Mouse (Mus musculus) T-helper 2 cell (primary cell): ENCODE results near the gene Pan3.

Experiments used
- in situ Hi-C: fragments of 300-600 bp; cut with MboI, MseI; formaldehyde crosslinking; loops from one replicate; pipeline ENCODE4 v1.15.1; 2025; ENCODE audit warnings: high pct_unique_total_duplicates

Gene Pan3

GRCm38 (mm10) chr5:147477106-147477505 lies 47.1 kb downstream of the Pan3 start:
- in situ Hi-C loops: no loop called here

- in situ Hi-C loops: no loop called here
These were observed 49.4 kb downstream of the Pan3 start for GRCm38 (mm10) chr5:147479341-147479740.

GRCm38 (mm10) chr5:147484142-147484541 lies 54.2 kb downstream of the Pan3 start:
- in situ Hi-C loops: no loop called here

GRCm38 (mm10) chr5:147489226-147489625 lies 59.3 kb downstream of the Pan3 start:
- in situ Hi-C loops: no loop called here

- in situ Hi-C loops: no loop called here
These were observed 60.9 kb downstream of the Pan3 start for GRCm38 (mm10) chr5:147490907-147491306.

GRCm38 (mm10) chr5:147492511-147492910 lies 62.5 kb downstream of the Pan3 start:
- in situ Hi-C loops: no loop called here

GRCm38 (mm10) chr5:147493205-147493604 lies 63.2 kb downstream of the Pan3 start:
- in situ Hi-C loops: no loop called here

- in situ Hi-C loops: no loop called here
These were observed 63.7 kb downstream of the Pan3 start for GRCm38 (mm10) chr5:147493685-147494084.

- in situ Hi-C loops: no loop called here
These were observed 64.4 kb downstream of the Pan3 start for GRCm38 (mm10) chr5:147494388-147494787.

GRCm38 (mm10) chr5:147494791-147495376 lies 64.9 kb downstream of the Pan3 start:
- in situ Hi-C loops: no loop called here

GRCm38 (mm10) chr5:147495961-147496360 lies 66.0 kb downstream of the Pan3 start:
- in situ Hi-C loops: no loop called here

- in situ Hi-C loops: no loop called here
These were observed 67.0 kb downstream of the Pan3 start for GRCm38 (mm10) chr5:147496921-147497320.

GRCm38 (mm10) chr5:147497714-147498113 lies 67.8 kb downstream of the Pan3 start:
- in situ Hi-C loops: no loop called here

- in situ Hi-C loops: no loop called here
These were observed 71.6 kb downstream of the Pan3 start for GRCm38 (mm10) chr5:147501456-147501998.

GRCm38 (mm10) chr5:147502921-147503320 lies 73.0 kb downstream of the Pan3 start:
- in situ Hi-C loops: no loop called here

- in situ Hi-C loops: no loop called here
These were observed 81.4 kb downstream of the Pan3 start for GRCm38 (mm10) chr5:147511350-147511749.

GRCm38 (mm10) chr5:147527006-147527405 lies 97.0 kb downstream of the Pan3 start:
- in situ Hi-C loops: no loop called here

GRCm38 (mm10) chr5:147527788-147528187 lies 97.8 kb downstream of the Pan3 start:
- in situ Hi-C loops: no loop called here

- in situ Hi-C loops: no loop called here
These were observed 102.1 kb downstream of the Pan3 start for GRCm38 (mm10) chr5:147532031-147532430.

GRCm38 (mm10) chr5:147539409-147539808 lies 109.4 kb downstream of the Pan3 start:
- in situ Hi-C loops: no loop called here

- in situ Hi-C loops: no loop called here
These were observed 109.9 kb downstream of the Pan3 start for GRCm38 (mm10) chr5:147539815-147540214.

GRCm38 (mm10) chr5:147542291-147542690 lies 112.3 kb downstream of the Pan3 start:
- in situ Hi-C loops: no loop called here

- in situ Hi-C loops: no loop called here
These were observed 115.8 kb downstream of the Pan3 start for GRCm38 (mm10) chr5:147545731-147546241.
